Mouse (Mus musculus) small intestine, adult 2 months (tissue): ENCODE results near the gene Tspan33. TPM values are rescaled to one million over a fixed set of nuclear protein-coding genes. Genes with fewer than 3 reads are reported as not detected.

ENCODE experiments used
- H3K27ac ChIP-seq: fragments of 200-500 bp; 2 replicates; pipeline ENCODE4 v1.5.1; 2012; ENCODE audit warnings: low read depth, low read length, control low read depth, inconsistent platforms; ENCODE audit not compliant: insufficient read depth
- H3K27me3 ChIP-seq: fragments of 200-500 bp; 2 replicates; pipeline ENCODE4 v1.6.1; 2012; ENCODE audit warnings: mild to moderate bottlenecking, moderate library complexity, low read length, inconsistent platforms; ENCODE audit not compliant: control insufficient read depth, insufficient read depth
- H3K36me3 ChIP-seq: fragments of 200-500 bp; 2 replicates; pipeline ENCODE4 v1.6.1; 2012; ENCODE audit warnings: mild to moderate bottlenecking, low read length, control low read depth, inconsistent platforms; ENCODE audit not compliant: control insufficient read depth, insufficient read depth
- H3K4me1 ChIP-seq: fragments of 200-500 bp; 2 replicates; pipeline ENCODE4 v1.6.1; 2012; ENCODE audit warnings: low read length, inconsistent platforms, mixed read lengths; ENCODE audit not compliant: control insufficient read depth, insufficient read depth, insufficient read length
- H3K4me3 ChIP-seq: fragments of 200-500 bp; 2 replicates; pipeline ENCODE4 v1.5.1; 2012; ENCODE audit warnings: low read depth, mild to moderate bottlenecking, control low read depth, inconsistent platforms, low read length, moderate library complexity
- CTCF ChIP-seq: fragments of 200-500 bp; IDR thresholded peaks from 2 replicates; pipeline ENCODE4 v1.5.1; 2012; ENCODE audit warnings: low read depth, mild to moderate bottlenecking, control low read depth, inconsistent platforms, low read length, moderate library complexity, mixed read lengths; ENCODE audit not compliant: insufficient replicate concordance, insufficient read length; ENCODE audit errors: extremely low read depth
- POLR2A ChIP-seq: fragments of 200-500 bp; IDR thresholded peaks from 2 replicates; pipeline ENCODE4 v1.6.1; 2012; ENCODE audit warnings: low read depth, mild to moderate bottlenecking, control low read depth, inconsistent platforms, low read length, moderate library complexity
- WGBS: fragments of 180-500 bp; shearing (Covaris S2); methylation state at CpG from one replicate; pipeline ENCODE4 v1.1.7; 2018; 5-methylcytosine and 5-hydroxymethylcytosine counted together
- polyA plus RNA-seq: library from polyadenylated mRNA; depleted of rRNA; stranded (reverse); fragments of >200 nt; gene quantifications from 2 replicates; pipeline ENCODE4 v1.2.3, GENCODE M21; 2012

Tspan33 gene
- polyA plus RNA-seq, 1 experiment, result 1.8 TPM

DNA sequence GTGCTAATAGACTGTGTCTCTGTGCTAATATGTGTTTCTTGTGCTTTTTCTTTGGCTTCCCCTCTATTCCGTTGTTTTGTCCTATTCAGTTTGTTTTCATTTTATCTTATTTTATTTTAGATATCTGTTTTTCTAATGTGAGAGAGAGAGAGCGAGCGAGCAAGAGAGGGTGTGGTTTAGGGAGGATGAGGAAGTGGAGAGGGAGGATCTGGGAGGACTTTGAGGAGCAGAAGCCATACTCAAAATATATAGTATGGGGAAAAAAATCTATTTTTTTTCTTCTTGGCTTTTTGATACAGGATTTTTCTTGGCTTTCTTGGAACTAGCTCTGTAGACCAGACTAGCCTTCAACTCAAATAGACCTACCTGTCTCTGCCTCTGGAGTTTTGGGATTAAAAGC is 34.0 kb downstream of the Tspan33 start:
- Histone ChIP-seq H3K27ac (no peak overlapping the region), H3K4me3 (no peak overlapping the region), H3K27me3 (no peaks in the 10 kb centered on the region), H3K4me1 (no peaks in the 10 kb centered on the region), H3K36me3 (no peaks in the 10 kb centered on the region)
- 70% methylated on average over 3 of the region's 3 CpGs for WGBS
- TF ChIP-seq POLR2A (no peak), CTCF (no peak)

GRCm38 (mm10) chr6:29729491-29729890 is 35.5 kb downstream of the Tspan33 start:
- Histone ChIP-seq H3K27ac (no peak overlapping the region), H3K36me3 (no peaks in the 10 kb centered on the region), H3K27me3 (no peaks in the 10 kb centered on the region), H3K4me1 (no peaks in the 10 kb centered on the region), H3K4me3 (no peak overlapping the region)
- 71% methylated on average over 1 of the region's 1 CpGs for WGBS
- TF ChIP-seq CTCF (no peak), POLR2A (no peak)

DNA sequence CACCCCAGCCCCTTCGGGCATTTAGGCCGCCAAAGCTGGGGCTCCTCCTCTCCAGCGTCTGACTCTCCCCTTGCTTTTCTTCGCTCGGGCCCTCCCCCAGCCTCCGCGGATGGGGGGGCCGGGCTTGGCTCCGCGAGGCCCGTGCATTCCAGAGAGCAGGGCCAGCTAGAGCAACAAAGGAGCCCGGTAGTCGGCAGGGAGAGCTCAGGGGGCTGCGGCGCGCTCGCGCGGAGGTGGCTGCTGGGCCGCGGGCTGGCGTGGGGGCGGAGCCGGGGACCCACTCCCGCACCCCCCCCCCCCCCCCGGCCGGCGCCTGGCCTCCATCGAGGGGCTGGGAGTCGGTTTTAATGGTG is 41.3 kb downstream of the Tspan33 start, which contains the start of gene Smo:
Smo (plus strand) TSS at position 168 of the 353 bp plus-strand sequence.
- WGBS, result under 1% methylated on average over 29 of the region's 30 CpGs
- H3K4me1 ChIP-seq, result peaks cover 4% of the 10 kb centered on the region; the same call in 1 of the 2 replicates
- TF ChIP-seq POLR2A (0 out of 2 replicates have a peak, but pooled peaks have one; percentile 17), CTCF (no peak)
- peak within 1 kb of the TSS; percentile 89 for H3K4me3 ChIP-seq
- no peaks in the 10 kb centered on the region for H3K36me3 ChIP-seq
- 0 out of 2 replicates have a peak within 1 kb of the TSS, but pooled peaks have one; percentile 26 for H3K27ac ChIP-seq
- H3K27me3 ChIP-seq, result peaks cover 17% of the 10 kb centered on the region; the same call in 1 of the 2 replicates

DNA sequence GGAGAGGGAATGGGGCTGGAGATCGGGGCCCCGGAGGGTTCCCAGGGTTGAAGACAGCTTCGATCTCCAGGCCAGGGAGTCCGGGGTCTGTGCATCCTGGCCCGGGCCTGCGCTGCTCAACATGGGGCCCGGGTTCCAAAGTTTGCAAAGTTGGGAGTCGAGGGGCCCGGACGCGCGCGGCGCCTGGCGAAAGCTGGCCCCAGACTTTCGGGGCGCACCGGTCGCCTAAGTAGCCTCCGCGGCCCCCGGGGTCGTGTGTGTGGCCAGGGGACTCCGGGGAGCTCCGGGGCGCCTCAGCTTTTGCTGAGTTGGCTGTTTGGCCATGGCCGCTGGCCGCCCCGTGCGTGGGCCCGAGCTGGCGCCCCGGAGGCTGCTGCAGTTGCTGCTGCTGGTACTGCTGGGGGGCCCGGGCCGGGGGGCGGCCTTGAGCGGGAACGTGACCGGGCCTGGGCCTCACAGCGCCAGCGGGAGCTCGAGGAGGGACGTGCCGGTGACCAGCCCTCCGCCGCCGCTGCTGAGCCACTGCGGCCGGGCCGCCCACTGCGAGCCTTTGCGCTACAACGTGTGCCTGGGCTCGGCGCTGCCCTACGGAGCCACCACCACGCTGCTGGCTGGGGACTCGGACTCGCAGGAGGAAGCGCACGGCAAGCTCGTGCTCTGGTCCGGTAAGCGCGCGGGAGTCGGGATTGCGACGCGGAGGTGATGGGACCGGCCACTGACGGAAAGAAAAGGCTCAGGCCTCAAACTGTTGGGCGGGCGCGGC is 41.8 kb downstream of the Tspan33 start:
- 0 out of 2 replicates have a peak overlapping the region, but pooled peaks have one; percentile 26 for H3K27ac ChIP-seq

GRCm38 (mm10) chr6:29736610-29737458 is 42.8 kb downstream of the Tspan33 start:
- Histone ChIP-seq H3K27me3 (peaks cover 17% of the 10 kb centered on the region; the same call in 1 of the 2 replicates), H3K27ac (no peak overlapping the region), H3K4me3 (peak overlapping the region; percentile 89), H3K36me3 (no peaks in the 10 kb centered on the region), H3K4me1 (peaks cover 4% of the 10 kb centered on the region; the same call in 1 of the 2 replicates)
- 13% methylated on average over 13 of the region's 13 CpGs for WGBS
- TF ChIP-seq CTCF (no peak), POLR2A (no peak)

More for the DNA sequence above, 41.8 kb downstream of the Tspan33 start:
- TF ChIP-seq POLR2A (no peak), CTCF (no peak)
- H3K27me3 ChIP-seq, result peaks cover 17% of the 10 kb centered on the region; the same call in 1 of the 2 replicates
- no peaks in the 10 kb centered on the region for H3K36me3 ChIP-seq
- H3K4me1 ChIP-seq, result peaks cover 4% of the 10 kb centered on the region; the same call in 1 of the 2 replicates
- peak overlapping the region; percentile 89 for H3K4me3 ChIP-seq
- WGBS, result under 1% methylated on average over 75 of the region's 75 CpGs

DNA sequence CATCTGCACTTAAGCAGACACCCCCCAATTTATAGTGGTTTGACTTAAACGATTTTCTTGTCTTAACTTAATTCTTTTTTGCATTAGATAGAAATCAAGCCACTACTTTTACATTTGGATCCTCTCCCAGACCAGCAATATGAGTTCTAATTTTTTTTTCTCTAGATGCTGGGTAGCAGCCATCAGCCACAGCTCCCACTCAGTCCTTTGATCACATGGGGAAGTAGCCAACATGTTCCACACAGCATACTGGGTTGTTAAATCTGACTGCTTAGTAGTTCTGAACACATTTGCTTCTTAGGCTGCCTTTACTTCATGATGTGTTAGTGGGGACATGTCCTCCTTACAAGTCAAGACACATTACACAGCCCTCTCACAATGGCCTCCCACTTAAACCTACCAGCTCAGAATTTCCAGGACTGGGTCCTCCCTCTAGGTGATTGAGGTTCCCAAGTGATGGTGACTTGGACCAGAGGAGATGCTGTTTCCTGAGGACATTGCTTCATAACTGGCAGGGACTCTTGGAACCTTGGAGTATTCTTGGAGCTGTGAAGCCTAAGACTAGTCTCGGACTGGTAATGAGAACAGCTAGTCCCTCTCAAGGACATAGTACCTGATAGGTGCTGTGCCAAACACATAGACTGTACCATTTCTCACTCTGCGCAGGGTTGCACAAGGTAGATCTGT is 57.6 kb downstream of the Tspan33 start:
- no peak overlapping the region for H3K4me3 ChIP-seq
- H3K27me3 ChIP-seq, result no peaks in the 10 kb centered on the region
- H3K4me1 ChIP-seq, result no peaks in the 10 kb centered on the region
- TF ChIP-seq POLR2A (no peak), CTCF (no peak)
- no peaks in the 10 kb centered on the region for H3K36me3 ChIP-seq
- WGBS, result 77% methylated on average over 3 of the region's 3 CpGs
- no peak overlapping the region for H3K27ac ChIP-seq
